Mouse (Mus musculus): Measurements from ENCODE around the gene Lin9.

The Lin9 gene

DNA sequence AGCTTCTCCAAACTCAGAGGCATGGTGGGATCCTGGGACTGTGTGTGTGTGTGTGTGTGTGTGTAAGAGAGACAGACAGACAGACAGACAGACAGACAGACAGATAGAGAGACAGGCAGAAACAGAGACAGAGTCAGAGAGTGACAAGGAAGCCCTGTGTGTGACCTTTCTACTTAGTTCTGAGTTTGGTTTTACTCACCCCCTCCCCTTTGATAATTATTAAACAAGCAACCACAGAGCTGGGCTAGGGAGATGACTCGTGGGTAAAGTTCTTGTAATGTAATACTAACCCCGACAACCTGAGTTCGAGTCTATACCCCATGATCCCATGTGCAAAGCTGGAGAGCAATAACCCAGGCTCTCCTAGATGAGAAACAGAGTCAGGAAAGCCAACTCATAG, 66.9 kb downstream of the Lin9 start:
- DNase-seq: no peak

DNA sequence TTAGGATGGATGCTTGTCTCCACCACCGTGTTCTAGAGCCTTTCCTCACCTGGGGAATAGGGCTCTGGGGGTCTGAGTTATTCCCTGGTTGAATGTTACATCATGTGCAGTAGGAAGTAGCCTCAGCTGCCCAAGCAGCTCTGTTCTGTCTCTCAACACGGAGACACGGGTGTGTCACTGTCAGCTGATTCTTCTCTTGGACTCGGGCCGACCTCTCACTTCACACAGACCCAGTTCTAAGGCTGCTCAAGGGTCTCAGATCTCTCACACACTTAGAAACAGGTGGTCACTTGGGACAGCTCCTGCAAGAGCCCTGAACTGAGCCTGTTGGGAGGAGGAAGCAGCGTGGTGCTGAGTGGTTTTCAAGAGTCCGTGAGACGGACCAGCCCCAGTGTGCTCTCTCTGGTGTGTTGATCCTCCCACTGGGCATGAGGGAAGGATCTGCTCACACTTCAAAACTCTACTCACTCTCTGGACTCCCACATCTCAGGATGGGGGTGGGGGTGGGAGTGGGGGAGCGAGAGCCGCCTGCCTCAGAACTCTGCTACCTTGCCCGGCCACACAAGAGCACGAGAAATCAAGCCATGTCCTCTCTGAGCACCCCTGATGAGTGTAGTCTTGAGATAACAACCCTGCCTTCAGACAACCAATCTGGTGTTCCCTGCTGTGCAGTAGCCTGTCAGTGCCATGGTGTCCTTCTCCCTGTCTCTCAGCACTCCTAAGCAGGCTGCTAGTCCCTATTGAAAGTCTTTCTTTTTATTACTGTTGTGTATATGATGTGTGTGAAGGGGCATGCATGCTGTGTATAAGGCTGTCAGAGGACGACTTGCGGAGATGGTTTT, 68.2 kb downstream of the Lin9 start:
- DNase-seq: no peak

DNA sequence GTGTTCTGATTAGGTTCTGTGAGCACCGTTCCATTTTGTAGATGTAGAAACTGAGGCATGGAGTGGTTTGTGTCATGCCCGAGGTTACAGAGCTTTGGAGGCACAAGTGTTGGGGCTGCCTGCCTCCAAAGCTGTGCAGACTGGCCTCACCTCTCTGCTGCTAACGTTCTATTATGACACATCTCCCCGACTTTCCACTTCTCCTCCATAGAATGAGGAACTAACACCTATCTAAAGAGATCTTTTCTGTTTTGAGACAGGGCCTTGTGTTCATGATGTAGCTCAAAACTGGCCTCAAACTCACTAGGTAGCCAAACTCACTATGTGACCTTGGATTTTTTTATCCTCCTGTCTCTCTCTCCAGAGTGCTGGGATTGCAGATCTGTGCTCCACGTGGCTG, 77.8 kb downstream of the Lin9 start:
- no peak for DNase-seq

DNA sequence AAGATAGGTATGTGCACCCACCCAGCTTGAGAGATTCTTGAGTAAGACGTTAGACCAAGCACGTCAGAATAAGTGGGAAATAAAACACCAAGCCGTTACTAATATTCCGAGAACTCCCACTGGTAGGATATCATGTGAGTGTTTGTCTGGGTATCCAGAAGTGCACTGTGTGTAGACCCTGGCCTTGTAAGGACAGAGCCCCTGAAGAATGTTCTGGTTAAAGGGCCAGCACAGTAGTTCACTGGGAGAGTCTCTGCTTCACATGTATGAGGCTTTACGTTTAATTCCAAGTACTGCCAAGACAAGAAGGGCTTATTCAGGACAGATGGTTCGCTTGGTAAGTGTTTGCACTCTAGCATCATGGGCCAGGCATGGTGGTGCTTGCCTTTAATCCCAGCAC, 78.5 kb downstream of the Lin9 start:
- no peak for DNase-seq

DNA sequence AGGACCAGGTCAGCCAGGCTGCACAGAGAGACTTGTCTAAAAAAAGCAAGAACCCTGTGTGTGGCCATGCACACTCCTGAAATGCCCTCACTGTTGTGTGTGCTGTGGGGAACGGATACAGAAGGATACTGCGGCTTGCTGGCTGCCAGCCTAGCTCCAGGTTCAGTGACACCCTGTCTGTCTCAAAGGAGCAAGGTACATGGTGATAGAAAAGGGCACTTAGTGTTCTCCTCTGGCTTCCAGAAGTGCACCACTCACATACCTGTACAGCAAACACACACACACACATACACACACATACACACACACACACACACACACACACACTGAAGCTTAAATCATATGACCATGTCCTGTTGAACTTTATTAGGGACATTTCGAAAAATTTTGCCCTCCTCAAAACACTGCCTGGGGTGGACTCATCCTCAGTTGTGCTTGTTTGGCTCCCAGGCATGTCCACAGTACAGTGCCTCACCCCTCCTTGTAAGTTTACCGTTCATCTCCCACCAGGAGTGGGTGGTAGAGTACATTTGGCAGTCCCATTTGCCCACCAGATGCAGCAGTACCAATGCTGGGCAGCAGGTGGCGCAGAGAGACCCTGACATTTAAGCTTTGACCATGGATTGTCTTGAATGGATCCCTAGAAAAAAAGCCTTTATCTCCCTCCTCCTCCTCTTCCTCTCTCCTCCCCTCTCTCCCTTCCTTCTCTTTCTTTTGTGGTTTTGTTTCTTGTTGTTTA, 79.2 kb downstream of the Lin9 start:
- peak; percentile 89 for DNase-seq

DNA sequence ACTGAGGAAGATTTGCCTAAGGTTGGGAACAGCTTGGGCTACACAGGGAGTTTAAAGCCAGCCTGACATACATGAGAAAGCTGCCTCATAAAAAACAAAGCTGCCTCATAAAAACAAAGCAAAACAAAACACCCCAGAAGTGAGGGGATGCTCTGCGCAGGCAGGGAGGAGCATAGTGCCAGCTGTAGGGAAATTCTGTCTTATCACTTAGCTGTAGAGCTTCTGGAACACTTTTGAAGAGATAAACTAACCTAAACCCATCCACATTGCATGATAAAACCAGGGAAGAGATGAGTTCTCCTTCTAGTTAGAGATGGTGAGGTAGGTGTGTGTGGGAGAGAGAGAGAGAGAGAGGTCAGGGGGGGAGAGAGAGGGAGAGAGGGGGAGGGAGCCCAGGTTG, 81.7 kb downstream of the Lin9 start:
- no peak for DNase-seq

DNA sequence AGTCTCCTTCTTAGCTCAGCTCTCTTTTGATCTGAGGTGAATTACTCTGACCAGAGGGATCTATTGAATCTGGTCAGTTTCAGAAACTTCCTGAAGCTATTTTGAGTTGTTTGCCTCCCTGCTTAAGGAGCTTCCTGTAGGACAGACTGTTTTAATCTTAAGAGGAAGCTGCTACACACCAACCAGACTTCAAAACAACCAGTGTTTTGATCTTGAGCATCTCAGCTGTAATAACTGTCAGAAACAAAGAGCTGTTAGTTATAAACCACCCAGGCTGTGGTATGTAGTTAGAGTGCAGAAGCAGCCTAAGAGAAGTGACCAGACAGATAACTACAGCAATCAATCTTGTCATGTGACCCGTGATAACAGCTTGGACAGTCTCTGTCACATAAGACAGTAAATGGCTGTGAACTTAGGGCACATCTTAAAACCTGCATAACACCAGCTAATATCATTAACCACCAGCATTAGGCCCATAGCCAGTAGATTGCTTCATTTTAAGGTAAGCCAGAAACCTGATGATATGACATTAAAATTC, 82.8 kb downstream of the Lin9 start:
- no peak for DNase-seq

DNA sequence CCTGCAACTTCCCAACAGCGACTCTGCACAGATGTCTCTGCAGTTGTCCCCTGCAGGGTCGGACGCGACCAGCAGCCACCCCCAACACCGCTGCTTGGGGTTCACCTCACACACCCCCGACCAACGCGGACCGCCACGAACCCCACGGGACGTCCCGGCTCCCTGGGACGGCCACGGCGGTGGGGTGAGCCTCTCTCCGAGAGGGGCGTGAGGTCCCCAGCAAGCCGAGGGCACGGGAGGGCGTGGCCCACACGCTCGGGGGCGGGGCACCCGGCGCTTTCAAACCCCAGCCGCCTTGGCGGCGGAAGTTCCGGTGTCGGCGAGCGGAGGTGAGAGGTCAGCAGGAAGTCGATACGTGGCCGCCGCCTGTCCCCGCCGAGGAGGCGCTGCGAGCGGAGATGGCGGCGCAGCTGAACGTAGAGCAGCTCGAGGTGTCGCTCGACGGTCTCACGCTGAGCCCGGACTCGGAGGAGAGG, 84.8 kb downstream of the Lin9 start, which contains the start of gene Acbd3:
Gene Acbd3, plus strand, starts transcription at position 340 of the 476 bp plus-strand sequence.
- peak; percentile 94 for DNase-seq

DNA sequence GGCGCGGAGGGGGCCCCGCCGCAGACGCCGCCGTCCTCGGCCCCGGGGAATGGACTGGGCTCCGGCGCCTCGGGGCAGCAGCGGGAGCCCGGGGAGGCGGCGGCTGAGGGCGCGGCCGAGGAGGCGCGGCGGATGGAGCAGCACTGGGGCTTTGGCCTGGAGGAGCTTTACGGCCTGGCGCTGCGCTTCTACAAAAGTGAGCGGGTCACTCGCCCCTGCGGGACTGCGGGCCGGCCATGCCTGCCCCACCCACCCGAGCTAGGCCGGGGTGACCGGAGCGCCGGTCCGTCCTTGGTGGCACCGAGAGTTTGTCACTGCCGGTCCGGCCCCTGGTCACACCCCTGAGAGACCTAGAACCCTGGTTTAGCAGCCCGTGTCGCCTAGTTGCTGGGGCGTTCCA, 85.2 kb downstream of the Lin9 start:
- no peak for DNase-seq

DNA sequence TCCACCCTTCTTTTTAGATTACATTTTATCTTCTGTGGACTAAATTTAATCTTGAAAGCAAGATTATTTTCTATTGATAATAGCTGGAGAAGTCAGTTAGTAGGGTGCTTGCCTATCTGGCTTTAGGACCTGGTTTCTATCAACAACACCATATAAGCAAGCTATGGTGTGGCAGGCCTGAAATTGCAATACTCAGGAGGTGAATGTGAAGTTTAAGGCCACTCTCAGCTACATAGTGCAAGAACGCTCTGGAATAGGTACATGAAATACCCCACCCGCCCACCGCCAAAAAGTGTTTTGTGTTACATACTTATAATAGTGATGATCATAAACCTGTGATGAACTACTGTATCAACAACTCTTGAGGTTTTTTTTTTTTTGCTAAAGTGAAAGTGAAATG, 88.3 kb downstream of the Lin9 start:
- no peak for DNase-seq

Data from kidney, adult 18-20 months (tissue).